Mouse (Mus musculus): ENCODE data around the gene Nans.

Nans gene

GRCm38 (mm10) chr4:46532926-46533325 is 43.9 kb downstream of the Nans start:
- no peak for DNase-seq (ENCODE audit: low spot score)

DNA sequence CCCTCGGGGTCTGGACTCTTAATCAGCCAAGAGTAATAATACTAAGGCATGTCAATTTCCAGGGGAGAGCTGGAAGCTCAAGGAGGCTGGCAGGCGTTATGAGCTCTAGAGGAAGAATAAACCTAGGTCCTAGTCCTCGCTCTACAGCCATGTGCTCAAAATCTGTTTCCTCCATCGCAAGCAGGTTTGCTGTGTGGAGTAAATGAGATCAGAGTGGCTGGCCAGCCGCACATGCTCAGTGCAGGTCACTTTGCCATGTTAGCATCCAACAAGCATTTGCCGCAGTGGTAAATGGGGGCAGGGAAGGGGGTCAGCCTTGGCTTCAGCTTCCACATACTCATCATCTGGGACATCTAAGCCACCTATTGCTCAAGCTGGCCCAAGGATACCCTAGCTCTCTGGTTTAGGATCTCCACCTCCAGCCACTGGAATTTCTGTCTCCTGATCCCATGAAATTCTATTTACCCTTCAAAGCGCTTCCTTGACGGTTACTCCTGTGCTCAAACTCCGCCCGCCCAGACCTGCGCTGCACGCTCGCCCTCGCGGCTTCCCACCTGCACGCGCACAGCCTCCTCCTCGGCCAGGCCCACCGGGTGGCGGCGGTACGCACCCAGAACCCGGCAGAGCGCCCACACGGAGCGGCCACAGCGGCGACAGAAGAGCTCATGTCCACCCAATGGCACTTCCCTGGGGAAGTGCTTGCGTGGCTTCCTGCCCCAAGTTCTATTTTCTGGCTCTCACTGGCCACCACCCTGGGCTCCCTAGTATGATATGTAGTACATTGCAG is 45.1 kb downstream of the Nans start:
- no peak for DNase-seq (ENCODE audit: low spot score)

DNA sequence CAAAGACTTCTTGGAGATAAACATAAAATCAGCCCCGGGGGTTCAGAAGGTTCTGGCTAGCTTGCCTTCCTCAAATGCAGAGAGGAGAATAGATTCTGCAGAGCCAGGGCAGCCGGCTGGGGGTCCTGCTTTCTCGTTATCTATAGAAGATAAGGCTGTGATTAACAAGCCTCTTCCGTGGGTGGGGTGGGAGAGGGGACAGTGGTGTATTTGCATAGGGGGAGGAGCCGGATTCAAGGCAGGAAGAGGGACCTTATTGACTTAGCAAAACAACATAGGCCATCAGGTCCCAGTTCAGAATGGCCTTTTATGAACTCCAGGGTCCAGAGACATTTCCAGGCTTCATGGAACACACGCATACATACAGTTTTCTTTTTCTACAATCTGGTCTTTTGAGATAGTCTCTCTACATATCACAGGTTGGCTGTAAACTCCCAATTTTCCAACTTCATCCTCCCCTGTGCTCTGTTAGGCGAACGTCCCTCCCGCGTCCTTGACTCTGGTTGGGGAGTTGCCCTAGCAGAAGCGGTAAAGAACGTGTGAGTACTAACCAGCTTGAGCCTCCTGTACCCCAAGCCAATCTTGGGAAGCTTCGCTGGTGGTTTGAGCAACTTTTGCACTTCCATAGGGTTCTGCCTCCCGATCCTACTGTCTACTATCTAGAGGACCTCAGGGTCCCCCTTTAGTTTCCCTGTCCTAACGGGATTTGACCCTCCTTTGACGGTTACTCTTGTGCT is 46.2 kb downstream of the Nans start:
- DNase-seq (ENCODE audit: low spot score) = no peak

DNA sequence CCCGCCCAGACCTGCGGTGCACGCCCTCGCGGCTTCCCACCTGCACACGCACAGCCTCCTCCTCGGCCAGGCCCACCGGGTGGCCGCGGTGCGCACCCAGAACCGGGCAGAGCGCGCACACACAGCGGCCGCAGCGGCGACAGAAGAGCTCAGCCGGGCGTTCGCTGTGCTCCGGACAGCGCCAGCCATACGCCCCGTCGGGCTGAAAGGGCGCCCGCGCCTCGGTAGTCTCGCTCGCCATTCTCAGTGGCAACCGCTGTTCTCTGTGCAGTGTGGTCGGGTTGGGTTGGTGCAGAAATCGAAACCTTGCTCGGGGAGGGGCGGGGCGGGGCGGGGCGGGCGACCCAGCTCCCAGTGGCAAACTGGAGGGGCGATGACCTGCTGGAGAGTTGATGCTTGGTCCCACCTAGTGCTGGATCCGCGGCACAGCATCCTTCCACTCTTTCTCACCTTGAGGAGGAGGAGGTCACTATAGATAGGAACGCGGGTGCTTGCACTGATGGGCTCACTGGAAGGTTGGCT is 46.9 kb downstream of the Nans start, which contains the start of gene Trim14:
TSS of gene Trim14 (minus strand) at position 302 of the 522 bp plus-strand sequence.
- no peak for DNase-seq (ENCODE audit: low spot score)

DNA sequence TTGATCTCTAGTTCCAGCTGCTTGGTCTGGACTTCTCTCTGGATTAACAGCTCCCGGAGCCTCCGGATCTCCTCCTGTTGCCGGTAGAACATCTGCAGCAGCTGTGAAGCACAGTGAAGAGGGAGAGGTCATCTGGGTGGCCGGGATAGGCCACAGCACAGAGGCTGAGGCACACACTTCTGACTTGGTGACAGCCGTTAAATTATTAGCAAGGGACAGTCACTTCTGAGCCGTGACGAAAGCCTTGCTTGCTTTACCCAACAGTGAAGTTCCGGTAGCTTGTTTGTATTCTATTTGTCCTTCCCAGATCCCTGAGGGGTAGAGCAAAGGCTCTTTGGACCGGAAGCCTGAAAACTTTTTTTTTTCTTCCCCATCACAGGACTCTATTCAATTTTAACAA is 50.1 kb downstream of the Nans start:
- DNase-seq (ENCODE audit: low spot score) = no peak

- no peak for DNase-seq (ENCODE audit: low spot score)
These were observed 52.7 kb downstream of the Nans start for GRCm38 (mm10) chr4:46541707-46542106.

GRCm38 (mm10) chr4:46543366-46544050 is 54.5 kb downstream of the Nans start:
- no peak for DNase-seq (ENCODE audit: low spot score)

GRCm38 (mm10) chr4:46544313-46544712 is 55.3 kb downstream of the Nans start:
- DNase-seq (ENCODE audit: low spot score) = no peak

GRCm38 (mm10) chr4:46545498-46545897 is 56.5 kb downstream of the Nans start:
- DNase-seq (ENCODE audit: low spot score) = no peak

DNA sequence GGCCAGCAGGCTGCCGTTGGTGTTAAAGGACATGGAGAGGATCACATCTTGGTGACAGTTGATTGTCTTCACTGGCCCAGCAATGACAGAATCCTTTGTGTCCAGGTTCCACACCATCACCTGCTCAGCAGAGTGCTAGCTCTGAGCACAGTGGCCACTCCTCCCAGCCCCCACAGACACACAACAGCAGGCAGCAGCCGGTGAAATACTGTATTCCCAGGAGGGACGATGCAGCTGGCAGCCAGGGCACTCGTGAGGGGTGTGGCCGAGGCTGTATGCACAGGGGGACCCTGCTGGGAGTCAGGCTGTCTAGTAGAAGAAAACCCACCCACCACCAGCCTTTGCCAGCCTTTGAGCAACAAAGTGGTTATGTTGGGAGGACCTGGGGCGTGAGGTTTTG is 57.7 kb downstream of the Nans start:
- no peak for DNase-seq (ENCODE audit: low spot score)

- DNase-seq (ENCODE audit: low spot score) = no peak
These were observed 60.9 kb downstream of the Nans start for GRCm38 (mm10) chr4:46549979-46550378.

GRCm38 (mm10) chr4:46550406-46550805 is 61.4 kb downstream of the Nans start:
- no peak for DNase-seq (ENCODE audit: low spot score)

Data from ovary, postnatal 14 days (tissue).